Mouse (Mus musculus): ENCODE results near the gene Hist1h2be.
"Not testable (repeated sequence)": the region's sequence is repeated elsewhere in the genome, so short reads cannot be mapped to it uniquely, and the experiment has no call there.

Gene Hist1h2be

GRCm38 (mm10) chr13:23592614-23593013, 28.3 kb downstream of the Hist1h2be start:
- DNase-seq (ENCODE audit: low spot score in 2 of 2), result no peak

- not testable (repeated sequence) for DNase-seq (ENCODE audit: low spot score in 2 of 2)
Measured at GRCm38 (mm10) chr13:23591886-23592285, 29.0 kb downstream of the Hist1h2be start.

GRCm38 (mm10) chr13:23591206-23591605, 29.7 kb downstream of the Hist1h2be start:
- DNase-seq (ENCODE audit: low spot score in 2 of 2), result no peak

GRCm38 (mm10) chr13:23586940-23587225, 34.0 kb downstream of the Hist1h2be start:
- no peak for DNase-seq (ENCODE audit: low spot score in 2 of 2)

- peak; percentile 35 to 61 for DNase-seq (ENCODE audit: low spot score in 2 of 2)
Measured at GRCm38 (mm10) chr13:23586099-23586939, 34.6 kb downstream of the Hist1h2be start.

- DNase-seq (ENCODE audit: low spot score in 2 of 2), result peak; percentile 79 to 86
Measured at GRCm38 (mm10) chr13:23585442-23586098, 35.4 kb downstream of the Hist1h2be start.

- peak; percentile 78 to 86 for DNase-seq (ENCODE audit: low spot score in 2 of 2)
Measured at GRCm38 (mm10) chr13:23585029-23585441, 35.9 kb downstream of the Hist1h2be start.

- DNase-seq (ENCODE audit: low spot score in 2 of 2), result peak in 1 of 2 experiments; percentile 37
Measured at GRCm38 (mm10) chr13:23584331-23584730, 36.6 kb downstream of the Hist1h2be start.

GRCm38 (mm10) chr13:23583387-23584068, 37.4 kb downstream of the Hist1h2be start:
- peak; percentile 38 to 44 for DNase-seq (ENCODE audit: low spot score in 2 of 2)

GRCm38 (mm10) chr13:23582219-23583056, 38.5 kb downstream of the Hist1h2be start:
- peak; percentile 28 to 40 for DNase-seq (ENCODE audit: low spot score in 2 of 2)

GRCm38 (mm10) chr13:23581408-23582218, 39.3 kb downstream of the Hist1h2be start, which contains the start of gene Hist1h4d:
Gene Hist1h4d (plus strand): TSS chr13:23581598.
- DNase-seq (ENCODE audit: low spot score in 2 of 2), result peak; percentile 93 to 97

- no peak for DNase-seq (ENCODE audit: low spot score in 2 of 2)
Measured at GRCm38 (mm10) chr13:23577835-23578234, 43.1 kb downstream of the Hist1h2be start.

GRCm38 (mm10) chr13:23576906-23577639, 43.9 kb downstream of the Hist1h2be start:
- peak in 1 of 2 experiments; percentile 47 for DNase-seq (ENCODE audit: low spot score in 2 of 2)

GRCm38 (mm10) chr13:23576351-23576881, 44.5 kb downstream of the Hist1h2be start:
- DNase-seq (ENCODE audit: low spot score in 2 of 2), result peak; percentile 38 to 50

- peak; percentile 53 to 67 for DNase-seq (ENCODE audit: low spot score in 2 of 2)
Measured at GRCm38 (mm10) chr13:23575864-23576313, 45.0 kb downstream of the Hist1h2be start.

- peak; percentile 68 to 82 for DNase-seq (ENCODE audit: low spot score in 2 of 2)
Measured at GRCm38 (mm10) chr13:23575271-23575851, 45.6 kb downstream of the Hist1h2be start, which contains the start of gene Hist1h3d. Gene Hist1h3d (plus strand): TSS chr13:23575763.

- not testable (repeated sequence) for DNase-seq (ENCODE audit: low spot score in 2 of 2)
Measured at GRCm38 (mm10) chr13:23574546-23575170, 46.3 kb downstream of the Hist1h2be start.

GRCm38 (mm10) chr13:23573898-23574524, 46.9 kb downstream of the Hist1h2be start, which contains the start of the genes Hist1h2bf and Hist1h2ad:
Gene Hist1h2bf (minus strand): TSS chr13:23574196.
Gene Hist1h2ad (plus strand): TSS chr13:23574381.
- peak; percentile 91 for DNase-seq (ENCODE audit: low spot score in 2 of 2)
